23 mouse cellular contexts compared by ENCODE assay signal in genomic region chr14:58543140-58543767, GRCm38 (mm10).
"Had no signal": no experiment of that assay in that cellular context is flagged by ENCODE, and none has a peak within 500 bp of the region (broad histone marks: within the 10 kb centered on the region; RNA-seq: fewer than 3 reads in every experiment).

No protein-coding gene starts in this region.

- H3K4me3 ChIP-seq: kidney, embryonic 15.5 days; limb, embryonic 12.5 days; limb, embryonic 15.5 days; midbrain, embryonic 10.5 days; midbrain, embryonic 13.5 days; myocyte; neural tube, embryonic 13.5 days; stomach, embryonic 15.5 days had no signal

- ATAC-seq: liver, postnatal 0 days; lung, postnatal 0 days; midbrain, embryonic 13.5 days; midbrain, embryonic 16.5 days had no signal

- H3K9me3 ChIP-seq: kidney, embryonic 15.5 days; limb, embryonic 12.5 days; limb, embryonic 15.5 days; midbrain, embryonic 10.5 days; midbrain, embryonic 13.5 days; neural tube, embryonic 13.5 days; stomach, embryonic 15.5 days had no signal

- H3K27me3 ChIP-seq: kidney, embryonic 15.5 days; limb, embryonic 12.5 days; limb, embryonic 15.5 days; neural tube, embryonic 13.5 days; stomach, embryonic 15.5 days had no signal

- DNase-seq: kidney, postnatal 10 days; kidney, postnatal 36 days; layer of hippocampus, postnatal 36 days; left cerebral cortex, postnatal 4 days; liver, postnatal 0 days; lung, embryonic 14.5 days; retina, postnatal 1 day; right cerebral cortex, postnatal 25 days; spleen, adult 18-20 months; thymus, postnatal 25 days had no signal

- H3K4me2 ChIP-seq: kidney, embryonic 15.5 days; limb, embryonic 12.5 days; limb, embryonic 15.5 days; liver, embryonic 11.5 days; lung, embryonic 14.5 days; midbrain, embryonic 13.5 days; neural tube, embryonic 13.5 days; stomach, embryonic 15.5 days had no signal

- H3K9ac ChIP-seq: kidney, embryonic 15.5 days; limb, embryonic 12.5 days; limb, embryonic 15.5 days; liver, embryonic 14.5 days; liver, postnatal 0 days; lung, embryonic 14.5 days; midbrain, embryonic 13.5 days; neural tube, embryonic 13.5 days; stomach, embryonic 15.5 days had no signal

- H3K27ac ChIP-seq: kidney, embryonic 15.5 days; limb, embryonic 12.5 days; limb, embryonic 15.5 days; liver, embryonic 14.5 days; macrophage; midbrain, embryonic 10.5 days; midbrain, embryonic 13.5 days; neural tube, embryonic 13.5 days; stomach, embryonic 15.5 days had no signal

- H3K36me3 ChIP-seq: kidney, embryonic 15.5 days; limb, embryonic 12.5 days; limb, embryonic 15.5 days; midbrain, embryonic 10.5 days; midbrain, embryonic 13.5 days; neural tube, embryonic 13.5 days; stomach, embryonic 15.5 days had no signal

- H3K4me1 ChIP-seq: limb, embryonic 12.5 days; limb, embryonic 15.5 days; neural tube, embryonic 13.5 days; stomach, embryonic 15.5 days had no signal
